ENCODE assay signal across 21 mouse cellular contexts in genomic region chr14:34847625-34848024, GRCm38 (mm10). TPM values are rescaled to one million over a fixed set of nuclear protein-coding genes. Genes with fewer than 3 reads are reported as not detected.
DNase-seq lines count a peak whose midpoint lies in the region; ATAC-seq and TF ChIP-seq lines count a peak whose summit lies in the region.
"Had no signal": no experiment of that assay in that cellular context is flagged by ENCODE, and none has a peak within 500 bp of the region (broad histone marks: within the 10 kb centered on the region; RNA-seq: fewer than 3 reads in every experiment).

No protein-coding gene starts in this region.

- TF ChIP-seq CTCF in testis, adult 2 months (IDR thresholded peaks at IDR 0.05; ENCODE audit: control insufficient read depth, insufficient read depth, insufficient replicate concordance, low read depth, low read length), result no peak

- no peak for DNase-seq in forebrain, embryonic 11.5 days (ENCODE audit: low spot score)
- DNase-seq in kidney, postnatal 10 days, result no peak
- no peak for DNase-seq in testis, postnatal 10 days (ENCODE audit: low spot score)
- DNase-seq in thymus, postnatal 10 days (ENCODE audit: low spot score in 2 of 2), result no peak
- DNase-seq: adrenal gland, postnatal 25 days; cerebellum, adult 9-10 months; gastrocnemius, postnatal 25 days; heart, adult 18-20 months; kidney, adult 11 months; layer of hippocampus, adult 9-11 months; lung, adult 18-20 months; lung, postnatal 10 days; retina, postnatal 1 day; right cerebral cortex, postnatal 25 days; spleen, adult 18-20 months had no signal

- peaks cover 5% of the 10 kb centered on the region; the same call in 1 of the 2 replicates for H3K4me1 ChIP-seq in forebrain, embryonic 15.5 days
- H3K4me1 ChIP-seq in forebrain, embryonic 11.5 days (replicated peaks; ENCODE audit: control insufficient read depth, insufficient read depth, low read length), result 0 out of 2 replicates have a peak, but pooled peaks cover 2% of the 10 kb centered on the region
- no peaks in the 10 kb centered on the region for H3K4me1 ChIP-seq in kidney, embryonic 16.5 days (ENCODE audit: insufficient read depth, low read length)
- no peaks in the 10 kb centered on the region for H3K4me1 ChIP-seq in testis, adult 2 months (ENCODE audit: control insufficient read depth, insufficient read depth, low read length)
- H3K4me1 ChIP-seq: kidney, embryonic 15.5 days; limb, embryonic 13.5 days; liver, embryonic 12.5 days had no signal

- 0 out of 2 replicates have a peak, but pooled peaks have one; percentile 14 for ATAC-seq in forebrain, embryonic 15.5 days (replicated peaks)
- no peak for ATAC-seq in forebrain, embryonic 11.5 days (replicated peaks; ENCODE audit: low FRiP score)
- ATAC-seq in kidney, embryonic 16.5 days (ENCODE audit: low FRiP score, low TSS enrichment), result peak; percentile 27; the same call in 1 of the 2 replicates
- ATAC-seq: liver, embryonic 12.5 days had no signal

- no peaks in the 10 kb centered on the region for H3K27me3 ChIP-seq in forebrain, embryonic 15.5 days
- no peaks in the 10 kb centered on the region for H3K27me3 ChIP-seq in forebrain, embryonic 11.5 days (ENCODE audit: control insufficient read depth, insufficient read depth, low read length)
- no peaks in the 10 kb centered on the region for H3K27me3 ChIP-seq in kidney, embryonic 16.5 days (ENCODE audit: insufficient read depth, low read length)
- H3K27me3 ChIP-seq in testis, adult 2 months (ENCODE audit: control insufficient read depth, insufficient read depth, low read length), result no peaks in the 10 kb centered on the region
- H3K27me3 ChIP-seq: limb, embryonic 13.5 days; liver, embryonic 12.5 days had no signal

- 95% methylated on average over 5 of the region's 5 CpGs for WGBS in forebrain, embryonic 15.5 days
- 94% methylated on average over 5 of the region's 5 CpGs for WGBS in forebrain, embryonic 11.5 days
- 85% methylated on average over 5 of the region's 5 CpGs for WGBS in kidney, embryonic 16.5 days

- no peaks in the 10 kb centered on the region for H3K9me3 ChIP-seq in forebrain, embryonic 15.5 days
- no peaks in the 10 kb centered on the region for H3K9me3 ChIP-seq in forebrain, embryonic 11.5 days (ENCODE audit: control insufficient read depth, low read length)
- no peaks in the 10 kb centered on the region for H3K9me3 ChIP-seq in kidney, embryonic 16.5 days (ENCODE audit: low read length)
- H3K9me3 ChIP-seq: kidney, embryonic 15.5 days; liver, embryonic 12.5 days had no signal

- TF ChIP-seq POLR2A in testis, adult 2 months (IDR thresholded peaks at IDR 0.05; ENCODE audit: control insufficient read depth, low read depth, low read length), result no peak

- no peak overlapping the region for H3K4me3 ChIP-seq in forebrain, embryonic 15.5 days
- H3K4me3 ChIP-seq in forebrain, embryonic 11.5 days (ENCODE audit: low read depth, low read length), result no peak overlapping the region
- no peak overlapping the region for H3K4me3 ChIP-seq in kidney, embryonic 16.5 days (ENCODE audit: low read length)
- peak overlapping the region; percentile 30 for H3K4me3 ChIP-seq in testis, adult 2 months (ENCODE audit: control insufficient read depth, low read depth, low read length)
- H3K4me3 ChIP-seq: kidney, embryonic 15.5 days; limb, embryonic 13.5 days; liver, embryonic 12.5 days had no signal

- no peak overlapping the region for H3K4me2 ChIP-seq in forebrain, embryonic 15.5 days (replicated peaks)
- H3K4me2 ChIP-seq in forebrain, embryonic 11.5 days (ENCODE audit: low read depth, low read length, severe bottlenecking), result no peak overlapping the region
- no peak overlapping the region for H3K4me2 ChIP-seq in kidney, embryonic 16.5 days (replicated peaks; ENCODE audit: low read depth, low read length)
- H3K4me2 ChIP-seq: kidney, embryonic 15.5 days; limb, embryonic 13.5 days; liver, embryonic 12.5 days had no signal

- no peaks in the 10 kb centered on the region for H3K36me3 ChIP-seq in forebrain, embryonic 15.5 days
- no peaks in the 10 kb centered on the region for H3K36me3 ChIP-seq in forebrain, embryonic 11.5 days (ENCODE audit: control insufficient read depth, insufficient read depth, low read length)
- H3K36me3 ChIP-seq in kidney, embryonic 16.5 days (ENCODE audit: insufficient read depth, low read length), result no peaks in the 10 kb centered on the region
- no peaks in the 10 kb centered on the region for H3K36me3 ChIP-seq in testis, adult 2 months (ENCODE audit: control insufficient read depth, insufficient read depth, low read length)
- H3K36me3 ChIP-seq: kidney, embryonic 15.5 days; limb, embryonic 13.5 days; liver, embryonic 12.5 days had no signal

- H3K9ac ChIP-seq in forebrain, embryonic 15.5 days (replicated peaks), result no peak overlapping the region
- H3K9ac ChIP-seq in forebrain, embryonic 11.5 days (ENCODE audit: low read length), result no peak overlapping the region
- H3K9ac ChIP-seq in kidney, embryonic 16.5 days (replicated peaks; ENCODE audit: low read length), result no peak overlapping the region
- H3K9ac ChIP-seq: kidney, embryonic 15.5 days; limb, embryonic 13.5 days; liver, embryonic 12.5 days had no signal

- no peak overlapping the region for H3K27ac ChIP-seq in forebrain, embryonic 15.5 days (replicated peaks)
- H3K27ac ChIP-seq in forebrain, embryonic 11.5 days (ENCODE audit: low read depth, low read length), result no peak overlapping the region
- no peak overlapping the region for H3K27ac ChIP-seq in kidney, embryonic 16.5 days (ENCODE audit: low read length)
- H3K27ac ChIP-seq in testis, adult 2 months (ENCODE audit: control insufficient read depth, insufficient read depth, low read depth, low read length), result no peak overlapping the region
- H3K27ac ChIP-seq: kidney, embryonic 15.5 days; limb, embryonic 13.5 days; liver, embryonic 12.5 days had no signal

RNA-seq across cellular contexts. Expression of gene Grid1, which starts 27.7 kb away (rescaled TPM):
- 3.1 and 4.1 TPM in 2 replicates for polyA plus RNA-seq in forebrain, embryonic 15.5 days (2015; fragmentation: Nextera tagmentation; extraction: Ambion mirVana)
- polyA plus RNA-seq in forebrain, embryonic 11.5 days (2014; fragmentation: Nextera tagmentation; extraction: Ambion mirVana), result 0.36 and 0.72 TPM in 2 replicates
- polyA plus RNA-seq in kidney, embryonic 16.5 days (2015; fragmentation: Nextera tagmentation; extraction: Ambion mirVana), result 0.80 and 0.89 TPM in 2 replicates
- polyA plus RNA-seq in testis, adult 2 months (2012; rRNA removed), result 1.4 TPM in 2 replicates
